Mouse (Mus musculus): ENCODE data around the gene Mphosph10. TPM values are rescaled to one million over a fixed set of nuclear protein-coding genes. Genes with fewer than 3 reads are reported as not detected.

Gene Mphosph10
- polyA plus RNA-seq, 1 experiment from 2014 or later = 27.2 TPM

- Histone ChIP-seq H3K36me3 (peaks cover 86% of the 10 kb centered on the region), H3K4me1 (replicated peaks) (no peaks in the 10 kb centered on the region), H3K4me3 (no peak overlapping the region), H3K9me3 (no peaks in the 10 kb centered on the region), H3K27me3 (ENCODE audit: insufficient read depth, poor library complexity, severe bottlenecking) (no peaks in the 10 kb centered on the region), H3K27ac (no peak overlapping the region)
- 98% methylated on average over 1 of the region's 1 CpGs for WGBS
- DNase-seq (ENCODE audit: low spot score) = no peak
Observed at GRCm38 (mm10) chr7:64332686-64333085, 59.4 kb downstream of the Mphosph10 start.

- Histone ChIP-seq H3K9me3 (no peaks in the 10 kb centered on the region), H3K27me3 (ENCODE audit: insufficient read depth, poor library complexity, severe bottlenecking) (no peaks in the 10 kb centered on the region), H3K4me3 (no peak overlapping the region), H3K27ac (no peak overlapping the region), H3K36me3 (peaks cover 78% of the 10 kb centered on the region), H3K4me1 (replicated peaks) (no peaks in the 10 kb centered on the region)
- no peak for DNase-seq (ENCODE audit: low spot score)
- WGBS = 93% methylated on average over 3 of the region's 3 CpGs
Observed at GRCm38 (mm10) chr7:64331309-64331708, 60.8 kb downstream of the Mphosph10 start.

DNA sequence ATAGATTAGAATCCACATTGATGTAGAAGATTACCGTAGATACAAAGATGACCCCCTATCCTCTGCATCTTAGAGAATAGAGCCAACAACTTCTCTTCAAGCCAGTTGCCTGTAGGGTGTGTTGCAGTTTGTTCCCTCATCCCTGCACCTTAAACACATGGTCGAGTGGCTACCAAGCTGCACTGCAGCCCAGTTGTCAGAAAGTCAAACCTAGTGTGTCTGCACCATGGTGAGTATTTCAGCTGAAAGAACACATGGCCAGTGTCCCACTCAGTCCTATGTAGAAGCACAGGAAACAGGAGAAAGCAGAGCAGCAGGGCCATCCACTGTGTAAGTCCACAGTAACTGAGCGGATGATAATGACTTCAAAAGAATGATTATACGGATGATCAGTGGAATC is 64.6 kb downstream of the Mphosph10 start:
- H3K27ac ChIP-seq = no peak overlapping the region
- no peak overlapping the region for H3K4me3 ChIP-seq
- no peak for DNase-seq (ENCODE audit: low spot score)
- H3K36me3 ChIP-seq = peaks cover 56% of the 10 kb centered on the region
- no peaks in the 10 kb centered on the region for H3K9me3 ChIP-seq
- H3K4me1 ChIP-seq (replicated peaks) = no peaks in the 10 kb centered on the region
- H3K27me3 ChIP-seq (ENCODE audit: insufficient read depth, poor library complexity, severe bottlenecking) = no peaks in the 10 kb centered on the region
- whole genome bisulfite sequencing = 91% methylated on average over 4 of the region's 4 CpGs

DNA sequence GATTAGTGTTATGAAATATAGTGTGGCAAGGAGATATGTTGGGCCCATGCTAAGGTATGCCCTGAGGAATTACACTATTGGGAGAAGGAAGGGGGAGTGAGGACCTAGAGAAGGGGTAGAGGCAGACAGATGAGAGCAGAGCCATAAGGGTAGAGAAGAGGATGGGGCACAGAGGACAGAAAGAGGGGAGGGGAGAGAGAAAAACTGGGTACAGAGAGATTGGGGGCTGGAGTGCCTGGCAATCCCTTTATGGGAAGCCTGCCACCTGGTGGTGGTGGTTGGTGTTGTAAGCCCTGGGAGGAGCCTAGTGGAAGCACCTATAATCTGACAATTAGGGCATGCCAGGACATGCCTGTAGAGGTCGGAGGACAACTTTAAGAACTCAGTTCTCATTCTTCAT is 65.2 kb downstream of the Mphosph10 start:
- Histone ChIP-seq H3K27me3 (ENCODE audit: insufficient read depth, poor library complexity, severe bottlenecking) (no peaks in the 10 kb centered on the region), H3K4me3 (no peak overlapping the region), H3K27ac (no peak overlapping the region), H3K4me1 (replicated peaks) (no peaks in the 10 kb centered on the region), H3K9me3 (no peaks in the 10 kb centered on the region), H3K36me3 (peaks cover 57% of the 10 kb centered on the region)
- WGBS = 42% methylated on average over 1 of the region's 1 CpGs
- DNase-seq (ENCODE audit: low spot score) = peak; percentile 72

Other genes with a start within 250 kb of the Mphosph10 start
- gene Trpm1, start 238.4 kb downstream of the Mphosph10 start, polyA plus RNA-seq (2016; fragmentation: Nextera tagmentation; extraction: Ambion mirVana) = 2.0 and 6.1 TPM in 2 replicates
- 11.9 and 13.1 TPM in 2 replicates for gene Mtmr10, start 104.6 kb downstream of the Mphosph10 start, polyA plus RNA-seq (2016; fragmentation: Nextera tagmentation; extraction: Ambion mirVana)
- 6.4 and 8.0 TPM in 2 replicates for gene Fan1, start 18.2 kb downstream of the Mphosph10 start, polyA plus RNA-seq (2016; fragmentation: Nextera tagmentation; extraction: Ambion mirVana)
- 37.8 and 38.6 TPM in 2 replicates for gene Mcee, start 339 bp upstream of the Mphosph10 start, polyA plus RNA-seq (2016; fragmentation: Nextera tagmentation; extraction: Ambion mirVana)
- 59.1 and 88.9 TPM in 2 replicates for gene Apba2, start 109.4 kb upstream of the Mphosph10 start, polyA plus RNA-seq (2016; fragmentation: Nextera tagmentation; extraction: Ambion mirVana)